Mouse (Mus musculus) leukemia stem cell, adult 10-12 weeks (primary cell): ENCODE measurements around the gene Plrg1. TPM values are rescaled to one million over a fixed set of nuclear protein-coding genes. Genes with fewer than 3 reads are reported as not detected.

Experiments used
- polyA plus RNA-seq: library from polyadenylated mRNA; stranded (reverse); fragments of >175 nt; gene quantifications from 2 replicates; pipeline ENCODE4 v1.2.3, GENCODE M21; 2012; ENCODE audit warnings: low replicate concordance

Plrg1 gene
- 4.3 and 7.3 TPM in 2 replicates for polyA plus RNA-seq

DNA sequence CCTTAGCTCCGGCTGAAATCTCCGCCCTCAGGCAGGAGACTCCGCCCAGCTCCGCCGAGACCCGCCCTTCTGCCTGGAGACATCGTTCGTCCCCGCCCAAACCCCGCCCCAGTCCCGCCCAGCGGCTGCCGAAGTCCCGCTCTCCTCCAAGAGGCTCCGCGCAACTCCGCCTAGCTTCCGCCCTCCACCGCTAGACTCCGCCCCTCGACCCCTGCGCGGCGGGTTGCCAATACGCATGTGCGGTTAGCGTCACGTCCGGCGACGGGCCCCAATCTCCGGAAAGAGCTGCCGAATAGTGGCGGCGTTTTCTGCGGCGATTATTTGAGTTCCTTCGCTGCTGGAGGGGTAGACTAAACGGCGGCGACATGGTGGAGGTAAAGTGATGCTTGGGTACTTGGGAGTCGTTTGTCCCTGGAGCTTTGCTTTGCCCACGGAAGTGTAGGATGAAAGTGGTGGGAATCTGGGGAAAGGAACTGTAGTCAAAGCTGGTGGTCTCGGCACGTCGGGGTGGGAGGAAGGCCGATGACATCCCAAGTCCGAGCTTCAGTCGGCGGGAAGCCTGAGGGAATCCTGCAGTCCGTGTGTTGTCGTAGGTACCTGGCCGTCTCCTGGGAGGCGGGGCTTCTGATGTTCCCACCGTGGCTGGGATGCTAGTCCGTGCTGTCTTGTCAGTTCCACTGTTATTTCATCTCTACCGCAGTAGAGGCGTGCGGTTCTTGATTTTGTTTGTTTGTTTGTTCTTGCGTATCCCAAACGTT is at the start of gene Plrg1:
Gene Plrg1 (plus strand): TSS at position 242 of the 758 bp plus-strand sequence.

DNA sequence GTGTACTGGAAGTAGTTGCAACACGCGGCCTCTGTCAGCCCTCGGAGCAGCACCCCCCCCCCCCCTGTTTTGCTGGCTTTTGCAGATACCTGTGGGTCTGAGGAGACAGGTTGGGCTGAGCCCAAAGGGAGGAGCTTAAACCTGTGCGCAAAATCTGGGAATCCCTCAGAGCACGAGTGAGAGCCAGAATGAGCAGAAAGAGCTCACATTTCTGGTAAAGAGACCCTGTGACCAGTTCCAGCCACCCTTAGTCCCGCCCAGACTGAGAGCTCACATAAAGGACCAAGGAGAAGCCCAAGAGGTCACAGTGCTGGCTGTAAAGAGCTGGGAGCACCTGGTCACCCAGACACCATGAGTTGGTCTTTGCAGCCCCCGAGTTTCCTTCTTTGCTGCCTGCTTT is 47.8 kb upstream of the Plrg1 start, which contains the start of gene Fgg:
Gene Fgg (plus strand): TSS at position 168 of the 400 bp plus-strand sequence.

GRCm38 (mm10) chr3:83025475-83026301 is 29.6 kb upstream of the Plrg1 start, which contains the start of gene Fga:
TSS of gene Fga (plus strand) at chr3:83026076.

DNA sequence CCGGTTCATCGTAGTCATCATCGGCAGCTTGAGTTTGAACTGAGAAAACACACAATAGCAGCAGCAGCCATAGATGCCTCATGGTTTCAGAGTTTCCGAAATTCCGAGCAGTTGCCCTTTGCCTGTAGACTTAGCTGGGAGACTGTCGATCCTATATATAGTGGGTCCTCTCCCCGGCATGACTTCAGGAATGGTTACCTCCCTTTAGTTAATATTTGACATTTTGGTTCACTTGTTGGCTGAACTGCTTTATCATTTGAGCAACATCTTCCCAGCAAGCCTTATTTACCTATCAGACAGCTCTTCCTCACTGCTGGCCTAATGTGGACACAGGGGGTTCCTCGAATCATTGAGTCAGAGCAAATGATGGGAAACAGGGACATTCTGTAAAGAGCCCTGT is 5.6 kb upstream of the Plrg1 start, which contains the start of gene Fgb:
Gene Fgb (minus strand): TSS at position 184 of the 400 bp plus-strand sequence.

Other genes starting within 250 kb of the Plrg1 start
- gene Rbm46, start 179.0 kb upstream of the Plrg1 start, polyA plus RNA-seq = not detected in 2 replicates
- gene Lrat, start 151.5 kb upstream of the Plrg1 start, polyA plus RNA-seq = 0.03 TPM in 1 of 2 replicates, not detected in the other
- gene Fgg, start 47.8 kb upstream of the Plrg1 start, polyA plus RNA-seq = not detected in 2 replicates
- not detected in 2 replicates for gene Fga, start 29.4 kb upstream of the Plrg1 start, polyA plus RNA-seq
- gene Fgb, start 5.7 kb upstream of the Plrg1 start, polyA plus RNA-seq = not detected in 2 replicates
- not detected in 2 replicates for gene Dchs2, start 72.4 kb downstream of the Plrg1 start, polyA plus RNA-seq